Mouse (Mus musculus): Measurements from ENCODE around the gene Fxyd4. TPM values are rescaled to one million over a fixed set of nuclear protein-coding genes. Genes with fewer than 3 reads are reported as not detected.
A peak's percentile ranks its signal among the peaks of the same experiment; 100 is the strongest.

Gene Fxyd4
- total and polyA plus RNA-seq, 3 experiments = 0.25 TPM; not detected in 2

GRCm38 (mm10) chr6:117932325-117933051 lies 5.0 kb downstream of the Fxyd4 start:
- Histone ChIP-seq H3K9ac (ENCODE audit: low read depth, low read length) (no peak overlapping the region), H3K27me3 (ENCODE audit: control insufficient read depth, insufficient read depth, low read length) (no peaks in the 10 kb centered on the region), H3K36me3 (ENCODE audit: control insufficient read depth, insufficient read depth, low read length) (peaks cover 3% of the 10 kb centered on the region), H3K79me2 (replicated peaks; ENCODE audit: control insufficient read depth, insufficient read depth, low read length) (no peaks in the 10 kb centered on the region), H3K27ac (no peak overlapping the region), H3K4me1 (ENCODE audit: control insufficient read depth, insufficient read depth, low read length) (no peaks in the 10 kb centered on the region), H3K4me3 (no peak overlapping the region)
- no peak for DNase-seq
- intact Hi-C loops (cut with DNase I) = loop anchor here (10.0 kb wide), 1 partner anchor 162 kb away; no protein-coding TSS in a partner anchor
- peak; percentile 71 for TF ChIP-seq CTCF (IDR thresholded peaks at IDR 0.05)
- no peak for TF ChIP-seq POLR2A (IDR thresholded peaks at IDR 0.05; ENCODE audit: insufficient read depth, low read depth, low read length)
- WGBS = 51% methylated on average over 11 of the region's 11 CpGs

DNA sequence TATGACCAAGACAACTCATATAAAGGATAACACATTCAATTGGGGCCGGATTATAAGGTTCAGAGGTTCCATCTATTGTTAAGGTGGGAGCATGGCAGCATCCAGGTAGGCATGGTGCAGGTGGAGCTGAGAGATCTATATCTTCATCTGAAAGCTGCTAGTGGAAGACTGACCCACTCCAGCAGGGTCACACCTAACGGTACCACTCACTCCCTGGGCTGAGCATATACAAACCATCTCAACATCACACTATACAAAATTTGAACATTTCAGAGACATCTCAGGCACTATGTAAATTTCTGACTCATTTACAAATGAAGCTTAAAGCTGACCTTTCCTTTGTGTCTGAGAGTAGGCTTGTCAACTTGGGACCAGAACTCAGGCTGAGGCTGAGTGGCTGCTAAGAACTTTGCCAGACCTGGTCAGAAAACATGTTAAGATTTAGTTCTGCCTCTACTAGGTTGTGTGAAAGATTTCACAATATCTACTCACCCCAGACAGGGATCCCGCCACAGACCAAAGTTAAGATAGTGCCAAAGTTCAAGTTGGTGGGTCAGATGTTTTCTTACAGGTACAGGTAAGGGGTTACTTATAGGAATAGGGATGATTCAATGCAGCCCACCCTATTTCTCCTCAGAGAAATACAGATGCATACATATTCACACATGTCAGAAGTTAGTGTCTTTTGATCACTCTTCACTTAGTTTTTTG lies 7.4 kb downstream of the Fxyd4 start:
- Histone ChIP-seq H3K27ac (no peak overlapping the region), H3K27me3 (ENCODE audit: control insufficient read depth, insufficient read depth, low read length) (no peaks in the 10 kb centered on the region), H3K36me3 (ENCODE audit: control insufficient read depth, insufficient read depth, low read length) (peaks cover 4% of the 10 kb centered on the region), H3K4me1 (ENCODE audit: control insufficient read depth, insufficient read depth, low read length) (no peaks in the 10 kb centered on the region), H3K4me3 (no peak overlapping the region), H3K79me2 (replicated peaks; ENCODE audit: control insufficient read depth, insufficient read depth, low read length) (no peaks in the 10 kb centered on the region), H3K9ac (ENCODE audit: low read depth, low read length) (no peak overlapping the region)
- DNase-seq = no peak
- TF ChIP-seq POLR2A (IDR thresholded peaks at IDR 0.05; ENCODE audit: insufficient read depth, low read depth, low read length) (no peak), EP300 (IDR thresholded peaks at IDR 0.05; ENCODE audit: insufficient read depth, low read depth, low read length) (no peak), CTCF (IDR thresholded peaks at IDR 0.05) (no peak)
- 92% methylated on average over 3 of the region's 3 CpGs for WGBS
- intact Hi-C loops (cut with DNase I) = loop anchor here (10.0 kb wide), 1 partner anchor 165 kb away; no protein-coding TSS in a partner anchor

DNA sequence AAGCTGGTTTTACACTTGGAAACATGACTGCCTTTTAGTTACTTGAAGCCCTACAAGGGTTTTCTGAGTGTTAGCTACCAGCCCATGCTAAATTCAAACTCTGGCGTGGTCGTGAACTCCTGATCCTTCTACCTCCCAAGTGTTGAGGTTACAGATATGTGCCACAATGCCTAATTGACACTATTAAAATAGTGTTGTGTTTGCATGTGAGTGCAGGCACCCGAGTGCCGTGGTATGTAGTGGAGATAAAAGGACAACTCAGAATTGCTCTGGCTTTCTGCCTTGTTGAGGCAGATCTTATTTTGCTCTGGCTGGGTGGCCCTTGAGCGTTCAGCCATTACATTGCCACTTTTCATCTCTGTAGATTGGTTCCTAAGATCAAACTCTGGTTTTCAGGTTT lies 8.7 kb downstream of the Fxyd4 start:
- Histone ChIP-seq H3K4me1 (ENCODE audit: control insufficient read depth, insufficient read depth, low read length) (no peaks in the 10 kb centered on the region), H3K36me3 (ENCODE audit: control insufficient read depth, insufficient read depth, low read length) (peaks cover 4% of the 10 kb centered on the region), H3K27ac (no peak overlapping the region), H3K4me3 (no peak overlapping the region), H3K27me3 (ENCODE audit: control insufficient read depth, insufficient read depth, low read length) (no peaks in the 10 kb centered on the region), H3K9ac (ENCODE audit: low read depth, low read length) (no peak overlapping the region), H3K79me2 (replicated peaks; ENCODE audit: control insufficient read depth, insufficient read depth, low read length) (no peaks in the 10 kb centered on the region)
- no peak for TF ChIP-seq CTCF (IDR thresholded peaks at IDR 0.05)
- no peak for TF ChIP-seq POLR2A (IDR thresholded peaks at IDR 0.05; ENCODE audit: insufficient read depth, low read depth, low read length)
- TF ChIP-seq EP300 (IDR thresholded peaks at IDR 0.05; ENCODE audit: insufficient read depth, low read depth, low read length) = no peak
- DNase-seq = no peak
- intact Hi-C loops (cut with DNase I) = no loop called here
- 60% methylated on average over 5 of the region's 5 CpGs for WGBS

GRCm38 (mm10) chr6:117927955-117928354 lies 9.5 kb downstream of the Fxyd4 start:
- no peak overlapping the region for H3K9ac ChIP-seq (ENCODE audit: low read depth, low read length)
- no peaks in the 10 kb centered on the region for H3K27me3 ChIP-seq (ENCODE audit: control insufficient read depth, insufficient read depth, low read length)
- no peak overlapping the region for H3K4me3 ChIP-seq
- TF ChIP-seq EP300 (IDR thresholded peaks at IDR 0.05; ENCODE audit: insufficient read depth, low read depth, low read length) = no peak
- TF ChIP-seq POLR2A (IDR thresholded peaks at IDR 0.05; ENCODE audit: insufficient read depth, low read depth, low read length) = no peak
- TF ChIP-seq CTCF (IDR thresholded peaks at IDR 0.05) = no peak
- no peak overlapping the region for H3K27ac ChIP-seq
- no peaks in the 10 kb centered on the region for H3K79me2 ChIP-seq (replicated peaks; ENCODE audit: control insufficient read depth, insufficient read depth, low read length)
- no peaks in the 10 kb centered on the region for H3K4me1 ChIP-seq (ENCODE audit: control insufficient read depth, insufficient read depth, low read length)
- 86% methylated on average over 7 of the region's 7 CpGs for WGBS
- DNase-seq = no peak
- intact Hi-C loops (cut with DNase I) = no loop called here
- H3K36me3 ChIP-seq (ENCODE audit: control insufficient read depth, insufficient read depth, low read length) = peaks cover 4% of the 10 kb centered on the region

DNA sequence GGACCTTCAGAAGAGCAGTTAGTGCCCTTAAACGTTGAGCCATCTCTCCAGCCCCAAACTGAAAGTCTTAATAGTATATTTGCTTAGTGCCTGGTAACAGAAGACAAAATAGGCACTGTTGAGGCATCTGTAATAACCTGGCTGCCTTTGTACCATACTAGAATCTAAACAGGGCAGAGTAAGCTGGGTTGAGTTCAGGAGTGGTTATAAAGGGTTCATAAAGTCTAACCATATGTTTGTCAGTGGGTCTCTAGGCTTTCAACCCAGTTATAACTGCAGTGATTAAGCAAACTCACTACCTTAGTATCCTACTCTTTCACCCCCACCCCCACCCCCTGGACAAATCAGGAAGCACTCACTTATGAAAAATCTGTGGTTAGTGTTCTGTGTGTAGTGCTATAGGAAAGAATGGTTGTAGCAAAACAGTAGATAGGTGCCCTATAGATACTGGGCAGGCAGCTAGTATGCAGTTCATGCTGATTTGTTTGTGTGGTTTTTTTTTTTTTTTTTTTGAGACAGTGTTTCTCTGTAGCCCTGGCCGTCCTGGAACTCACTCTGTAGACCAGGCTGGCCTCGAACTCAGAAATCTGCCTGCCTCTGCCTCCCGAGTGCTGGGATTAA lies 10.5 kb downstream of the Fxyd4 start:
- Histone ChIP-seq H3K27ac (no peak overlapping the region), H3K4me1 (ENCODE audit: control insufficient read depth, insufficient read depth, low read length) (no peaks in the 10 kb centered on the region), H3K4me3 (no peak overlapping the region), H3K36me3 (ENCODE audit: control insufficient read depth, insufficient read depth, low read length) (peaks cover 10% of the 10 kb centered on the region), H3K79me2 (replicated peaks; ENCODE audit: control insufficient read depth, insufficient read depth, low read length) (no peaks in the 10 kb centered on the region), H3K27me3 (ENCODE audit: control insufficient read depth, insufficient read depth, low read length) (no peaks in the 10 kb centered on the region), H3K9ac (ENCODE audit: low read depth, low read length) (no peak overlapping the region)
- DNase-seq = no peak
- intact Hi-C loops (cut with DNase I) = no loop called here
- TF ChIP-seq CTCF (IDR thresholded peaks at IDR 0.05) (no peak), POLR2A (IDR thresholded peaks at IDR 0.05; ENCODE audit: insufficient read depth, low read depth, low read length) (no peak), EP300 (IDR thresholded peaks at IDR 0.05; ENCODE audit: insufficient read depth, low read depth, low read length) (no peak)
- WGBS = 74% methylated on average over 4 of the region's 4 CpGs
